Mouse (Mus musculus) kidney, adult 2 months (tissue): ENCODE data around the gene Wdr63. TPM values are rescaled to one million over a fixed set of nuclear protein-coding genes. Genes with fewer than 3 reads are reported as not detected.
A peak's percentile ranks its signal among the peaks of the same experiment; 100 is the strongest.

Experiments used
- DNase-seq: peaks from one replicate; pipeline ENCODE4 v3.0.0; 2021
- H3K27ac ChIP-seq: fragments of 200-500 bp; 2 replicates; pipeline ENCODE4 v1.5.1; 2012; ENCODE audit warnings: low read depth, low read length, control low read depth, inconsistent platforms; ENCODE audit not compliant: insufficient read depth
- H3K27me3 ChIP-seq: fragments of 200-500 bp; replicated peaks from 2 replicates; pipeline ENCODE4 v1.6.1; 2012; ENCODE audit warnings: mild to moderate bottlenecking, moderate library complexity, low read length, inconsistent platforms; ENCODE audit not compliant: control insufficient read depth, insufficient read depth
- H3K36me3 ChIP-seq: fragments of 200-500 bp; 2 replicates; pipeline ENCODE4 v1.6.1; 2012; ENCODE audit warnings: mild to moderate bottlenecking, moderate library complexity, low read length, inconsistent platforms; ENCODE audit not compliant: control insufficient read depth, insufficient read depth
- H3K4me1 ChIP-seq: fragments of 200-500 bp; 2 replicates; pipeline ENCODE4 v1.6.1; 2011; ENCODE audit warnings: low read length; ENCODE audit not compliant: control insufficient read depth, insufficient read depth
- H3K4me3 ChIP-seq: fragments of 200-500 bp; 2 replicates; pipeline ENCODE4 v1.5.1; 2011; ENCODE audit warnings: mild to moderate bottlenecking, low read depth, low read length, control low read depth; ENCODE audit not compliant: insufficient read depth
- CTCF ChIP-seq: fragments of 200-500 bp; conservative IDR thresholded peaks from 2 replicates; pipeline ENCODE4 v1.5.1; 2011; ENCODE audit warnings: low read depth, mild to moderate bottlenecking, control low read depth, low read length, moderate library complexity, mixed read lengths; ENCODE audit not compliant: insufficient read depth, insufficient read length
- POLR2A ChIP-seq: fragments of 200-500 bp; IDR thresholded peaks from one replicate; pipeline ENCODE4 v1.6.1; 2011; ENCODE audit warnings: low read depth, low read length, control low read depth
- WGBS: fragments of 180-500 bp; shearing (Covaris S2); methylation state at CpG from one replicate; pipeline ENCODE4 v1.1.7; 2018; 5-methylcytosine and 5-hydroxymethylcytosine counted together
- polyA plus RNA-seq: library from polyadenylated mRNA; depleted of rRNA; stranded (reverse); fragments of >200 nt; gene quantifications from 2 replicates; pipeline ENCODE4 v1.2.3, GENCODE M21; 2012

Gene Wdr63
- polyA plus RNA-seq, 1 experiment = not detected

DNA sequence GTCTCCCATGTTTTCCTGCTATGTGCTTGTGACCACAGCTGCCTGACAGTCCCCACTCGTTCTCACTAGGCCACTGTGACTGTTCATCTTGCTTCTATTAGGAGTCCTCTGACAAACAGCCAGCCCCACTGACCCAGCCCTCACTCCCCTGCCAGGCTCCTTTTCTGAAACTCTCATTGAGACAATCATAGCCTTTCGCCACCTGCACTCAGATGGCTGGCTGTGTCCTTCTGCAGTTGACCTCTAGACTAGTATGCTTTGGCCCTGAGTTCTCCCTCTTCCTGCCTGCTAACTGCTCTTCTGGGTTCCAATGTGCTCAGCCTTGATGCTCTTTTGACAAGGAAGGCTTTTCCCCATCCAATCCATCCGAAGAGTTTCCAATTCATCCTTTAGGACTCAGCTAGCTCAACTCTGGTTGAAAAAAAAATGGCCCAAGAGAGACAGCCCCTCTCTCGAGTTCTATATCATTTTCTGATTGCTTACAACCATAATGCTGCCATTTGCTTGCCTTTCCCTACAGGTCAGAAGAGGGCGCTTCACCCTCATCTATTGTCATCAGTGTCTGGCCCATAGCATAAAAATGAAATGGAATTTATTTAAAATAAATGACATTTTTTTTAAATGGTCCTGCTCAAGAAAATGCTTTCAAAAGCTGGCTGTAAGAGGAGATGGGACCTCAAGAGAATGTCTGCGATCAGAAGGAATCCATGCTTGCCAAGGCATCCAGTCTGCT, 54.7 kb downstream of the Wdr63 start:
- Histone ChIP-seq H3K4me1 (peaks cover 11% of the 10 kb centered on the region; the same call in 1 of the 2 replicates), H3K27ac (no peak overlapping the region), H3K36me3 (no peaks in the 10 kb centered on the region), H3K27me3 (no peaks in the 10 kb centered on the region), H3K4me3 (no peak overlapping the region)
- 78% methylated on average over 6 of the region's 6 CpGs for WGBS
- no peak for DNase-seq
- TF ChIP-seq CTCF (no peak), POLR2A (no peak)

DNA sequence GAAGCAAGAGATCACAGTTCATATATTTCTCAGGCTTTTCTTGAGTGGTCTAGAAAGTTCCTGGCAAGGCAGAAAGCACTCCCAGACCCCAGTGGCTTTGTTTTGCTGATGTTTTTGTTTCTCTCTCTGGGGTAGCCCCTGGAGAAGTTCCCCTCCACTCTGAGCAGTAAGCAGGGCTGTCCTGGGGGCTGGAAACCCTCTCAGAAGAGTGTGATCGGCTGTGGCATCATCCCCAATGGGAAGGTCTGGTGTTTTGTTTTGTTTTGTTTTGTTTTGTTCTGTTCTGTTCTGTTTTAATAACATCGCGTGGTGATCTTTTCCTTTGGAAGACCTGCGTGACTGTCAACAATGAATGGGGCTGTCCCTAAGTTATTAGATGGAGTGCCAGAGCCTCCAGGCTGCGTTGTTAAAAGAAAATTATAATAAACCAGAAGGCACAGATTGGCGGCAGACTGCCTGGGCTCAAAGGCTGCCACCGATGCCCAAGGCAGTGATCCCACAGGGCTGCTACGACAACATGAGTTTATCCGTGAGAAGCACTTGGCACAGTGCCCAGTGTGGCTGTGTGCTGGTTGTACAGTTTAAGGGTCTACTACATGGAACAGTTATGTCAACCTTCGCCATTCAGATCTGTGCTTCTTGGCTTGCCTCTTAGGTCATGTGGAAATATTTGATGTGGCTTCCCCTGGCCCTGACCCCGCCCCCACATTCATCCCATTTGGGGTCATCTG, 56.5 kb downstream of the Wdr63 start:
- Histone ChIP-seq H3K27ac (no peak overlapping the region), H3K27me3 (no peaks in the 10 kb centered on the region), H3K4me1 (peaks cover 16% of the 10 kb centered on the region; the same call in 1 of the 2 replicates), H3K36me3 (no peaks in the 10 kb centered on the region), H3K4me3 (no peak overlapping the region)
- TF ChIP-seq CTCF (no peak), POLR2A (no peak)
- 45% methylated on average over 11 of the region's 11 CpGs for WGBS
- peak; percentile 51 for DNase-seq

- no peaks in the 10 kb centered on the region for H3K27me3 ChIP-seq
- 44% methylated on average over 5 of the region's 5 CpGs for WGBS
Measured at GRCm38 (mm10) chr3:146049951-146050350, 58.0 kb downstream of the Wdr63 start.

GRCm38 (mm10) chr3:146047704-146048207, 60.2 kb downstream of the Wdr63 start:
- DNase-seq = peak; percentile 90
- no peaks in the 10 kb centered on the region for H3K27me3 ChIP-seq
- TF ChIP-seq POLR2A (no peak), CTCF (no peak)
- no peak overlapping the region for H3K4me3 ChIP-seq
- H3K27ac ChIP-seq = no peak overlapping the region
- 25% methylated on average over 15 of the region's 15 CpGs for WGBS
- H3K4me1 ChIP-seq = peaks cover 16% of the 10 kb centered on the region; the same call in 1 of the 2 replicates
- H3K36me3 ChIP-seq = no peaks in the 10 kb centered on the region

More at GRCm38 (mm10) chr3:146049951-146050350, 58.0 kb downstream of the Wdr63 start:
- Histone ChIP-seq H3K4me1 (peaks cover 16% of the 10 kb centered on the region; the same call in 1 of the 2 replicates), H3K27ac (peak overlapping the region; percentile 65; the same call in 1 of the 2 replicates), H3K4me3 (no peak overlapping the region), H3K36me3 (no peaks in the 10 kb centered on the region)
- peak; percentile 77 for DNase-seq
- TF ChIP-seq CTCF (no peak), POLR2A (no peak)

- DNase-seq = peak; percentile 40
- H3K27ac ChIP-seq = no peak overlapping the region
- peaks cover 12% of the 10 kb centered on the region; the same call in 1 of the 2 replicates for H3K4me1 ChIP-seq
- TF ChIP-seq POLR2A (no peak), CTCF (no peak)
- no peak overlapping the region for H3K4me3 ChIP-seq
- no peaks in the 10 kb centered on the region for H3K36me3 ChIP-seq
- no peaks in the 10 kb centered on the region for H3K27me3 ChIP-seq
- 50% methylated on average over 11 of the region's 11 CpGs for WGBS
Measured at GRCm38 (mm10) chr3:146046076-146046475, 61.9 kb downstream of the Wdr63 start.

DNA sequence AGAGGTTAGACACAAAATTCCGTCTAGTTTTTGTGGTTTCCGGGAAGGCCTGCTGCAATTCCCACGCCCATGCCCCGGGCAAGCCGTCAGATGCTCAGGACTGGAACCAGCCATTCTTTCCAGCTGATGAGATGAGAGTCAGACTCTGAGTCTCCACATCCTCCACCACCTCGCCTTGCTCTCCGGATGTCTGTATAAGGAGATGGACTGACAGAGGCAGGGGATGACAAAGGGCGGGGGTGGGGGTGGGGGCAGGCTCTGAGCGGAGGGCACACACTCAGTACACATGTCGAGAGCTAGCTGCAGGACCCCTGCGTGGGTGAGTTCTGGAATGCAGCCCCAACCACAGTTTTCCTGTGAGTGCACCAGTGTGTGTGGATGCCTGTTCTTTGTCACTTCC, 63.0 kb downstream of the Wdr63 start:
- H3K4me3 ChIP-seq = no peak overlapping the region
- DNase-seq = peak; percentile 20
- no peaks in the 10 kb centered on the region for H3K36me3 ChIP-seq
- H3K27me3 ChIP-seq = no peaks in the 10 kb centered on the region
- no peak overlapping the region for H3K27ac ChIP-seq
- TF ChIP-seq CTCF (no peak), POLR2A (no peak)
- H3K4me1 ChIP-seq = peaks cover 8% of the 10 kb centered on the region; the same call in 1 of the 2 replicates
- 33% methylated on average over 11 of the region's 11 CpGs for WGBS

DNA sequence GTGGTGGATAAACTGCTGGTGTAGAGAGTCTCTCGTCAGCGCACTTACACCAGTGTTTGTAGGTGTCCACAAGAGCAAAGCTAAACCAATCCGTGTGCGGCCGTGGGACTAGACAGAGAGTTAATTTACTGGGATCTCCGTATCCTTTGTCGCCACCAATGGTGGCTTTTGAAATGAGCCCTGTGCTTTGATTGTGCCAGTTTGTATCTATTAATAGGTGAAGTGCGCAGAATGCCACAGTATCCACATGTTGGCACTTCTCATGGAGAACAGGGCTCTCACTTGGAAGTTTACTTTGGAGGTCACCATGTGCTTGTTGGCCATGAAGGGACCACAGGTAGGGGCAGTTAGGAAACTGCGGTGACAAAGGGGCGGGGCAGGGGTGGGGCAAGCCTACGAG, 66.5 kb downstream of the Wdr63 start:
- no peaks in the 10 kb centered on the region for H3K36me3 ChIP-seq
- TF ChIP-seq CTCF (no peak), POLR2A (no peak)
- DNase-seq = no peak
- peaks cover 5% of the 10 kb centered on the region; the same call in 1 of the 2 replicates for H3K4me1 ChIP-seq
- no peak overlapping the region for H3K27ac ChIP-seq
- H3K27me3 ChIP-seq = no peaks in the 10 kb centered on the region
- WGBS = 94% methylated on average over 11 of the region's 11 CpGs
- no peak overlapping the region for H3K4me3 ChIP-seq
